Mouse (Mus musculus) CH12.LX (cell line): ENCODE results near the gene Svep1. TPM values are rescaled to one million over a fixed set of nuclear protein-coding genes. Genes with fewer than 3 reads are reported as not detected.

Experiments used
- DNase-seq: peaks from one replicate; pipeline ENCODE4 v3.0.0-alpha.2; 2013; ENCODE audit errors: extremely low read depth
- H3K27ac ChIP-seq: 2 replicates; pipeline ENCODE4 v1.5.1; 2012; ENCODE audit warnings: low read depth, mild to moderate bottlenecking, control low read depth, moderate library complexity; ENCODE audit not compliant: insufficient read depth
- H3K27me3 ChIP-seq: replicated peaks from 2 replicates; pipeline ENCODE3; 2012; ENCODE audit warnings: inconsistent platforms
- H3K36me3 ChIP-seq, 2 experiments: replicated peaks in 1 of 2; 2 replicates each; pipeline versions ENCODE3 to v1.6.1; 2012; ENCODE audit warnings: inconsistent platforms in 1 of 2, low read length in 1 of 2, mild to moderate bottlenecking in 1 of 2, mixed read lengths in 1 of 2, moderate library complexity in 1 of 2; ENCODE audit not compliant: control insufficient read depth in 1 of 2, insufficient read depth in 1 of 2
- H3K4me1 ChIP-seq, 2 experiments: 2 replicates each; pipeline ENCODE4 v1.6.1; 2012; ENCODE audit warnings: inconsistent platforms in 1 of 2, moderate library complexity in 1 of 2; ENCODE audit not compliant: insufficient read depth in 2 of 2, control insufficient read depth in 1 of 2
- H3K4me2 ChIP-seq: 2 replicates; pipeline ENCODE4 v1.6.1; 2012; ENCODE audit warnings: low read depth, mild to moderate bottlenecking, control low read depth; ENCODE audit not compliant: poor library complexity, insufficient read depth, severe bottlenecking
- H3K4me3 ChIP-seq, 3 experiments: fragments of 150-350 bp in 1 of 3; sonication (generic) in 1 of 3; replicated peaks in 1 of 3; 2 replicates each; pipeline versions ENCODE3 to v1.5.1; 2011 to 2012; ENCODE audit warnings: low read depth in 2 of 3, low read length in 2 of 3, mild to moderate bottlenecking in 2 of 3, moderate library complexity in 2 of 3, control low read depth in 1 of 3, improper control_type of control experiment in 1 of 3, inconsistent platforms in 1 of 3, mixed read lengths in 1 of 3; ENCODE audit not compliant: poor library complexity in 1 of 3
- H3K79me2 ChIP-seq: replicated peaks from 2 replicates; pipeline ENCODE4 v1.6.1; 2012; ENCODE audit warnings: mild to moderate bottlenecking, moderate library complexity; ENCODE audit not compliant: control insufficient read depth, poor library complexity, insufficient read depth, severe bottlenecking; ENCODE audit errors: extremely low read depth
- H3K9ac ChIP-seq: 2 replicates; pipeline ENCODE4 v1.6.1; 2012; ENCODE audit warnings: low read depth, mild to moderate bottlenecking, control low read depth, moderate library complexity; ENCODE audit not compliant: insufficient read depth
- H3K9me3 ChIP-seq: replicated peaks from 2 replicates; pipeline ENCODE3; 2012; ENCODE audit warnings: low read length, inconsistent platforms, mixed read lengths
- CHD1 ChIP-seq: IDR thresholded peaks from 2 replicates; pipeline ENCODE4 v1.6.1; 2012; ENCODE audit warnings: low read depth, low read length, improper control_type of control experiment, inconsistent platforms
- CHD2 ChIP-seq: IDR thresholded peaks from 2 replicates; pipeline ENCODE4 v1.6.1; 2011; ENCODE audit warnings: low read length, improper control_type of control experiment
- CTCF ChIP-seq, 2 experiments: IDR thresholded peaks in 1 of 2; conservative IDR thresholded peaks in 1 of 2; 2 replicates each; pipeline ENCODE4 v1.5.1; 2011 to 2012; ENCODE audit warnings: low read depth in 2 of 2, low read length in 2 of 2, improper control_type of control experiment in 1 of 2, inconsistent platforms in 1 of 2, mild to moderate bottlenecking in 1 of 2, moderate library complexity in 1 of 2
- E2F4 ChIP-seq: IDR thresholded peaks from 2 replicates; pipeline ENCODE4 v1.6.1; 2011; ENCODE audit warnings: low read depth, low read length, improper control_type of control experiment; ENCODE audit not compliant: insufficient replicate concordance
- EP300 ChIP-seq: IDR thresholded peaks from 2 replicates; pipeline ENCODE4 v1.6.1; 2011; ENCODE audit warnings: low read length, improper control_type of control experiment
- ETS1 ChIP-seq: conservative IDR thresholded peaks from 2 replicates; pipeline ENCODE4 v1.6.1; 2012; ENCODE audit warnings: low read depth, mild to moderate bottlenecking, inconsistent platforms, low read length, improper control_type of control experiment, moderate library complexity
- GABPA ChIP-seq: IDR thresholded peaks from 2 replicates; pipeline ENCODE4 v1.6.1; 2012; ENCODE audit warnings: low read depth, low read length, improper control_type of control experiment, inconsistent platforms; ENCODE audit not compliant: insufficient replicate concordance
- HCFC1 ChIP-seq: IDR thresholded peaks from 2 replicates; pipeline ENCODE4 v1.6.1; 2012; ENCODE audit warnings: low read depth, mild to moderate bottlenecking, inconsistent platforms, low read length, improper control_type of control experiment
- JUND ChIP-seq: conservative IDR thresholded peaks from 2 replicates; pipeline ENCODE4 v1.6.1; 2011; ENCODE audit warnings: low read depth, low read length, improper control_type of control experiment
- KAT2A ChIP-seq: IDR thresholded peaks from 2 replicates; pipeline ENCODE4 v1.6.1; 2012; ENCODE audit warnings: low read length, improper control_type of control experiment, inconsistent platforms; ENCODE audit not compliant: insufficient replicate concordance
- MAZ ChIP-seq: IDR thresholded peaks from 2 replicates; pipeline ENCODE4 v1.6.1; 2012; ENCODE audit warnings: low read depth, mild to moderate bottlenecking, inconsistent platforms, low read length, improper control_type of control experiment, moderate library complexity
- MEF2A ChIP-seq: IDR thresholded peaks from 2 replicates; pipeline ENCODE4 v1.6.1; 2014; ENCODE audit warnings: low read depth, mild to moderate bottlenecking, inconsistent platforms, low read length, improper control_type of control experiment, borderline replicate concordance
- MYC ChIP-seq: IDR thresholded peaks from 2 replicates; pipeline ENCODE4 v1.6.1; 2011; ENCODE audit warnings: low read depth, mild to moderate bottlenecking, improper control_type of control experiment, low read length
- NELFE ChIP-seq: IDR thresholded peaks from 2 replicates; pipeline ENCODE4 v1.6.1; 2011; ENCODE audit warnings: low read depth, low read length, improper control_type of control experiment
- PAX5 ChIP-seq: IDR thresholded peaks from 2 replicates; pipeline ENCODE4 v1.6.1; 2012; ENCODE audit warnings: low read length, inconsistent platforms, mixed read lengths
- POLR2A ChIP-seq: IDR thresholded peaks from 2 replicates; pipeline ENCODE4 v1.6.1; 2011; ENCODE audit warnings: low read depth, mild to moderate bottlenecking, improper control_type of control experiment, low read length
- POLR2AphosphoS2 ChIP-seq: IDR thresholded peaks from 2 replicates; pipeline ENCODE4 v1.6.1; 2011; ENCODE audit warnings: low read depth, low read length, improper control_type of control experiment
- RAD21 ChIP-seq: IDR thresholded peaks from 2 replicates; pipeline ENCODE4 v1.6.1; 2011; ENCODE audit warnings: low read depth, mild to moderate bottlenecking, low read length, improper control_type of control experiment, moderate library complexity
- RCOR1 ChIP-seq: conservative IDR thresholded peaks from 2 replicates; pipeline ENCODE4 v1.6.1; 2012; ENCODE audit warnings: low read depth, mild to moderate bottlenecking, inconsistent platforms, low read length, improper control_type of control experiment
- SIN3A ChIP-seq: IDR thresholded peaks from 2 replicates; pipeline ENCODE4 v1.6.1; 2012; ENCODE audit warnings: low read length, improper control_type of control experiment, inconsistent platforms
- SMC3 ChIP-seq: IDR thresholded peaks from 2 replicates; pipeline ENCODE4 v1.6.1; 2011; ENCODE audit warnings: low read depth, low read length, improper control_type of control experiment
- TBP ChIP-seq: conservative IDR thresholded peaks from 2 replicates; pipeline ENCODE4 v1.6.1; 2011; ENCODE audit warnings: low read depth, low read length, improper control_type of control experiment
- TCF12 ChIP-seq: IDR thresholded peaks from 2 replicates; pipeline ENCODE4 v1.6.1; 2014; ENCODE audit warnings: low read depth, mild to moderate bottlenecking, inconsistent platforms, low read length, improper control_type of control experiment
- ZC3H11A ChIP-seq: IDR thresholded peaks from 2 replicates; pipeline ENCODE4 v1.6.1; 2012; ENCODE audit warnings: low read depth, mild to moderate bottlenecking, inconsistent platforms, low read length, improper control_type of control experiment
- dilution Hi-C: fragments of 300-500 bp; cut with MboI; formaldehyde crosslinking; loops from 2 replicates; pipeline ENCODE4 v1.14.3; 2020; ENCODE audit warnings: low sequenced_read_pairs; ENCODE audit not compliant: extremely low pct_unique_long_range_greater_than_20kb, extremely low pct_ligation_motif_present
- in situ Hi-C: fragments of 300-500 bp; cut with MboI; formaldehyde crosslinking; loops from 3 replicates; pipeline ENCODE4 v1.14.3; 2019; ENCODE audit warnings: low sequenced_read_pairs, low pct_ligation_motif_present, low pct_unique_long_range_greater_than_20kb, mixed read lengths
- polyA plus RNA-seq: library from polyadenylated mRNA; unstranded; fragments of >175 nt; gene quantifications from 2 replicates; pipeline ENCODE4 v1.2.1, GENCODE M21; 2012; ENCODE audit warnings: low read depth; ENCODE audit not compliant: insufficient read length
- total RNA-seq, 2 experiments: library from RNA; depleted of rRNA; stranded (reverse); fragments of 300-350 nt in 1 of 2; fragments of >200 nt in 1 of 2; gene quantifications; 2 replicates each; pipeline ENCODE4 v1.2.3; 2012 to 2014

Gene Svep1
- total and polyA plus RNA-seq, 3 experiments: not detected

GRCm38 (mm10) chr4:58197230-58197629 is 9.4 kb downstream of the Svep1 start:
- DNase-seq: no peak
- no peak overlapping the region for H3K27ac ChIP-seq
- TF ChIP-seq GABPA: no peak
- TF ChIP-seq JUND: no peak
- no peak for TF ChIP-seq CTCF (conservative IDR thresholded peaks at IDR 0.05 in 1 of 2, IDR thresholded peaks at IDR 0.05 in 1 of 2; ENCODE audit: low read depth in 2 of 2, low read length in 2 of 2)
- TF ChIP-seq NELFE: no peak
- TF ChIP-seq SMC3: no peak
- TF ChIP-seq TBP: no peak
- TF ChIP-seq RCOR1: no peak
- no peak for TF ChIP-seq MEF2A
- no peak for TF ChIP-seq POLR2AphosphoS2
- no peak for TF ChIP-seq ZC3H11A
- no peak for TF ChIP-seq POLR2A
- no peak for TF ChIP-seq RAD21
- H3K36me3 ChIP-seq: no peaks in the 10 kb centered on the region
- no peaks in the 10 kb centered on the region for H3K27me3 ChIP-seq
- H3K4me3 ChIP-seq: no peak overlapping the region
- H3K79me2 ChIP-seq: no peaks in the 10 kb centered on the region
- dilution Hi-C loops: no loop called here
- in situ Hi-C loops: no loop called here
- no peak overlapping the region for H3K9ac ChIP-seq
- H3K4me2 ChIP-seq: no peak overlapping the region
- H3K4me1 ChIP-seq: no peaks in the 10 kb centered on the region; a peak in 1 of 4 replicates
- peaks cover 6% of the 10 kb centered on the region for H3K9me3 ChIP-seq

- dilution Hi-C loops: no loop called here
Observed at GRCm38 (mm10) chr4:58196795-58197194, 9.9 kb downstream of the Svep1 start.

More at GRCm38 (mm10) chr4:58196795-58197194, 9.9 kb downstream of the Svep1 start:
- H3K27me3 ChIP-seq: no peaks in the 10 kb centered on the region
- in situ Hi-C loops: no loop called here
- no peaks in the 10 kb centered on the region; a peak in 1 of 4 replicates for H3K4me1 ChIP-seq
- no peak for DNase-seq
- H3K79me2 ChIP-seq: no peaks in the 10 kb centered on the region
- TF ChIP-seq CHD1: no peak
- no peak for TF ChIP-seq EP300
- TF ChIP-seq POLR2A: no peak
- TF ChIP-seq ETS1: no peak
- TF ChIP-seq KAT2A: no peak
- TF ChIP-seq HCFC1: no peak
- no peak for TF ChIP-seq SMC3
- no peak for TF ChIP-seq SIN3A
- TF ChIP-seq MYC: no peak
- no peak for TF ChIP-seq PAX5
- no peak for TF ChIP-seq RCOR1
- TF ChIP-seq MEF2A: no peak
- TF ChIP-seq E2F4: no peak
- TF ChIP-seq TBP: no peak
- TF ChIP-seq NELFE: no peak
- TF ChIP-seq MAZ: no peak
- no peak for TF ChIP-seq TCF12
- TF ChIP-seq CHD2: no peak
- peaks cover 6% of the 10 kb centered on the region for H3K9me3 ChIP-seq
- no peak overlapping the region for H3K4me2 ChIP-seq
- no peak overlapping the region for H3K9ac ChIP-seq
- H3K36me3 ChIP-seq: no peaks in the 10 kb centered on the region
- H3K27ac ChIP-seq: no peak overlapping the region
- H3K4me3 ChIP-seq: no peak overlapping the region
